Mouse (Mus musculus) ES-Bruce4 (cell line): ENCODE measurements around the gene Cab39.

ENCODE experiments used
- CTCF ChIP-seq: IDR thresholded peaks from one replicate; pipeline ENCODE4 v1.8.1; 2011; ENCODE audit warnings: low read depth, low read length
- EP300 ChIP-seq: IDR thresholded peaks from 2 replicates; pipeline ENCODE4 v1.6.1; 2011; ENCODE audit warnings: low read depth, low read length; ENCODE audit not compliant: insufficient read depth
- POLR2A ChIP-seq: IDR thresholded peaks from one replicate; pipeline ENCODE4 v1.8.1; 2011; ENCODE audit warnings: low read length; ENCODE audit not compliant: insufficient read depth

GRCm38 (mm10) chr1:85895391-85895837 lies 102.2 kb downstream of the Cab39 start:
- TF ChIP-seq CTCF, result peak; percentile 59
- no peak for TF ChIP-seq EP300
- TF ChIP-seq POLR2A, result no peak
